Mouse (Mus musculus): ENCODE results near the gene 4933430I17Rik.
"Not testable (repeated sequence)": the region's sequence is repeated elsewhere in the genome, so short reads cannot be mapped to it uniquely, and the experiment has no call there.

Gene 4933430I17Rik

GRCm38 (mm10) chr4:62524651-62525488 lies at the start of gene 4933430I17Rik, which contains the start of gene Pole3:
4933430I17Rik (plus strand) TSS chr4:62525369.
Pole3 (minus strand) TSS chr4:62525068.
- DNase-seq (ENCODE audit: low spot score in 2 of 2): peak; percentile 88 to 96

GRCm38 (mm10) chr4:62475793-62476192 lies 49.4 kb upstream of the 4933430I17Rik start:
- no peak for DNase-seq (ENCODE audit: low spot score in 2 of 2)

GRCm38 (mm10) chr4:62477542-62478244 lies 47.5 kb upstream of the 4933430I17Rik start:
- DNase-seq (ENCODE audit: low spot score in 2 of 2): no peak

- DNase-seq (ENCODE audit: low spot score in 2 of 2): not testable (repeated sequence)
Observed at GRCm38 (mm10) chr4:62479593-62479936, 45.6 kb upstream of the 4933430I17Rik start.

GRCm38 (mm10) chr4:62479937-62480708 lies 45.0 kb upstream of the 4933430I17Rik start, which contains the start of gene Bspry:
Bspry (plus strand) TSS chr4:62480053.
- no peak for DNase-seq (ENCODE audit: low spot score in 2 of 2)

GRCm38 (mm10) chr4:62480709-62481605 lies 44.2 kb upstream of the 4933430I17Rik start:
- DNase-seq (ENCODE audit: low spot score in 2 of 2): no peak

GRCm38 (mm10) chr4:62484928-62485327 lies 40.2 kb upstream of the 4933430I17Rik start:
- DNase-seq (ENCODE audit: low spot score in 2 of 2): no peak

GRCm38 (mm10) chr4:62485450-62486161 lies 39.6 kb upstream of the 4933430I17Rik start:
- DNase-seq (ENCODE audit: low spot score in 2 of 2): no peak

GRCm38 (mm10) chr4:62486162-62486696 lies 38.9 kb upstream of the 4933430I17Rik start:
- DNase-seq (ENCODE audit: low spot score in 2 of 2): no peak

GRCm38 (mm10) chr4:62487172-62487571 lies 38.0 kb upstream of the 4933430I17Rik start:
- DNase-seq (ENCODE audit: low spot score in 2 of 2): no peak

- DNase-seq (ENCODE audit: low spot score in 2 of 2): no peak
Observed at GRCm38 (mm10) chr4:62487914-62488313, 37.3 kb upstream of the 4933430I17Rik start.

- no peak for DNase-seq (ENCODE audit: low spot score in 2 of 2)
Observed at GRCm38 (mm10) chr4:62492682-62493081, 32.5 kb upstream of the 4933430I17Rik start.

- DNase-seq (ENCODE audit: low spot score in 2 of 2): no peak
Observed at GRCm38 (mm10) chr4:62494230-62494629, 30.9 kb upstream of the 4933430I17Rik start.

- DNase-seq (ENCODE audit: low spot score in 2 of 2): no peak
Observed at GRCm38 (mm10) chr4:62495946-62496345, 29.2 kb upstream of the 4933430I17Rik start.

GRCm38 (mm10) chr4:62496815-62497214 lies 28.4 kb upstream of the 4933430I17Rik start:
- no peak for DNase-seq (ENCODE audit: low spot score in 2 of 2)

GRCm38 (mm10) chr4:62500799-62501198 lies 24.4 kb upstream of the 4933430I17Rik start:
- DNase-seq (ENCODE audit: low spot score in 2 of 2): no peak

GRCm38 (mm10) chr4:62501534-62501933 lies 23.6 kb upstream of the 4933430I17Rik start:
- DNase-seq (ENCODE audit: low spot score in 2 of 2): no peak

- peak; percentile 79 to 83 for DNase-seq (ENCODE audit: low spot score in 2 of 2)
Observed at GRCm38 (mm10) chr4:62501964-62502732, 23.0 kb upstream of the 4933430I17Rik start.

GRCm38 (mm10) chr4:62502969-62503368 lies 22.2 kb upstream of the 4933430I17Rik start:
- DNase-seq (ENCODE audit: low spot score in 2 of 2): no peak
